Mouse (Mus musculus): ENCODE data around the gene BC053393. TPM values are rescaled to one million over a fixed set of nuclear protein-coding genes. Genes with fewer than 3 reads are reported as not detected.

The BC053393 gene
- total RNA-seq, 1 experiment, result not detected

DNA sequence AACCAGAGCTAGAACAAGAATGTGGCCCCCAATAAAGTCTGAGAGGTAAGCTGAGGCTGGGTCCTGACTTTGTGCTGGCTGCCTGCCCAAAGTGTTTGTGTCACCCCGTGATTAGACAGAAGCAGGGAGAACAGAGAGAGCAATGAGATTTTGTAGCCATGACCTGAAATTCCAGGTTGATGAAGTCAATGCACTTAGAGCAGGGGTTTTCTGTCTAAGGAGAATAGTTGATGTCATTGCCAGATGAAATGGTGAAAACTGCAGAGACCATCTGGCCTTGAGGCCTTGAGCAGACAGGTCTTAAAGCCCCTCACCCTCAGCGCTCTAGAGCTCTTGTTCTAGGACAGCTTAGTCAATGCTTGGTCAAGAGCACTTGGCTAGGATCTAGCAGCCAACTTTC lies 21.1 kb downstream of the BC053393 start:
- DNase-seq (ENCODE audit: low read depth, low spot score), result no peak
- Histone ChIP-seq H3K36me3 (ENCODE audit: control insufficient read depth, insufficient read depth, low read length, poor library complexity, severe bottlenecking) (no peaks in the 10 kb centered on the region), H3K4me3 (ENCODE audit: insufficient read depth in 1 of 2, low read depth in 1 of 2, low read length in 2 of 2, poor library complexity in 1 of 2, severe bottlenecking in 1 of 2) (no peak overlapping the region), H3K4me1 (ENCODE audit: control insufficient read depth in 2 of 2, insufficient read depth in 2 of 2, low read length in 2 of 2, poor library complexity in 1 of 2) (no peaks in the 10 kb centered on the region), H3K9me3 (ENCODE audit: control insufficient read depth, insufficient read depth, low read depth, low read length) (no peaks in the 10 kb centered on the region), H3K27ac (ENCODE audit: insufficient read depth, low read depth, low read length, poor library complexity, severe bottlenecking) (no peak overlapping the region), H3K9ac (ENCODE audit: insufficient read depth, low read depth, low read length, poor library complexity, severe bottlenecking) (no peak overlapping the region)
- in situ Hi-C loops (cut with MboI; ENCODE audit: low sequenced_read_pairs in 2 of 2, unreplicated experiment in 2 of 2), result no loop called here
- no peak for TF ChIP-seq ZC3H11A (IDR thresholded peaks at IDR 0.05; ENCODE audit: borderline replicate concordance, low read depth, low read length)
- no peak for TF ChIP-seq MAFK (IDR thresholded peaks at IDR 0.05; ENCODE audit: insufficient read depth, low read depth, low read length)
- no peak for TF ChIP-seq CHD2 (IDR thresholded peaks at IDR 0.05; ENCODE audit: low read depth, low read length)
- no peak for TF ChIP-seq HCFC1 (IDR thresholded peaks at IDR 0.05; ENCODE audit: borderline replicate concordance, insufficient read depth, low read length)
- TF ChIP-seq ZNF384 (IDR thresholded peaks at IDR 0.05; ENCODE audit: low read depth, low read length), result no peak

DNA sequence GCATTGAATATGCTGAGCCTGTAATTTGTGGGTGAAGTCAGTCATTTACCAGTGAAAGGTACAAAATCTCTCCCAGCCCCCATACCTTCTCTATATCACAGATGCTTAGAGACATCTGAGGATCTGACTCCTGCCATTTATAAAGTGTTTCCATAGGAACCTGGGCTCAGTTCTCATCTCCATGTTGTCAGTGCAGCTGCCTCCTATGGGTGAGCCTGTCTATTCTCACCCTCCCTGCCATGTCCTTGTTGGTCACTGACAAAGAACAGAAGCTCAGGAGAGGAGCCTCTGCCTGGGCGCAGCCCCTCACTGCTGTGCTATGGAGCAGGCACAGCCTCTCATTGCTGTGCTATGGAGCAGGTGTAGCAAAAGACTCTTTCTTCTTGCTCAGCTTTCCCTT lies 48.6 kb downstream of the BC053393 start:
- Histone ChIP-seq H3K27ac (ENCODE audit: insufficient read depth, low read depth, low read length, poor library complexity, severe bottlenecking) (no peak overlapping the region), H3K36me3 (ENCODE audit: control insufficient read depth, insufficient read depth, low read length, poor library complexity, severe bottlenecking) (no peaks in the 10 kb centered on the region), H3K9me3 (ENCODE audit: control insufficient read depth, insufficient read depth, low read depth, low read length) (no peaks in the 10 kb centered on the region), H3K4me1 (ENCODE audit: control insufficient read depth in 2 of 2, insufficient read depth in 2 of 2, low read length in 2 of 2, poor library complexity in 1 of 2) (no peaks in the 10 kb centered on the region), H3K9ac (ENCODE audit: insufficient read depth, low read depth, low read length, poor library complexity, severe bottlenecking) (no peak overlapping the region), H3K4me3 (ENCODE audit: insufficient read depth in 1 of 2, low read depth in 1 of 2, low read length in 2 of 2, poor library complexity in 1 of 2, severe bottlenecking in 1 of 2) (no peak overlapping the region)
- DNase-seq (ENCODE audit: low read depth, low spot score), result no peak
- no peak for TF ChIP-seq MAFK (IDR thresholded peaks at IDR 0.05; ENCODE audit: insufficient read depth, low read depth, low read length)
- no peak for TF ChIP-seq ZNF384 (IDR thresholded peaks at IDR 0.05; ENCODE audit: low read depth, low read length)
- no peak for TF ChIP-seq CHD2 (IDR thresholded peaks at IDR 0.05; ENCODE audit: low read depth, low read length)
- TF ChIP-seq HCFC1 (IDR thresholded peaks at IDR 0.05; ENCODE audit: borderline replicate concordance, insufficient read depth, low read length), result no peak
- in situ Hi-C loops (cut with MboI; ENCODE audit: low sequenced_read_pairs in 2 of 2, unreplicated experiment in 2 of 2), result no loop called here

GRCm38 (mm10) chr11:46620414-46621168 lies 49.3 kb downstream of the BC053393 start:
- Histone ChIP-seq H3K27ac (ENCODE audit: insufficient read depth, low read depth, low read length, poor library complexity, severe bottlenecking) (no peak overlapping the region), H3K9ac (ENCODE audit: insufficient read depth, low read depth, low read length, poor library complexity, severe bottlenecking) (no peak overlapping the region), H3K4me3 (ENCODE audit: insufficient read depth in 1 of 2, low read depth in 1 of 2, low read length in 2 of 2, poor library complexity in 1 of 2, severe bottlenecking in 1 of 2) (no peak overlapping the region), H3K9me3 (ENCODE audit: control insufficient read depth, insufficient read depth, low read depth, low read length) (no peaks in the 10 kb centered on the region), H3K36me3 (ENCODE audit: control insufficient read depth, insufficient read depth, low read length, poor library complexity, severe bottlenecking) (no peaks in the 10 kb centered on the region), H3K4me1 (ENCODE audit: control insufficient read depth in 2 of 2, insufficient read depth in 2 of 2, low read length in 2 of 2, poor library complexity in 1 of 2) (no peaks in the 10 kb centered on the region)
- in situ Hi-C loops (cut with MboI; ENCODE audit: low sequenced_read_pairs in 2 of 2, unreplicated experiment in 2 of 2), result no loop called here
- no peak for TF ChIP-seq MAFK (IDR thresholded peaks at IDR 0.05; ENCODE audit: insufficient read depth, low read depth, low read length)
- TF ChIP-seq ZNF384 (IDR thresholded peaks at IDR 0.05; ENCODE audit: low read depth, low read length), result no peak
- no peak for TF ChIP-seq ZC3H11A (IDR thresholded peaks at IDR 0.05; ENCODE audit: borderline replicate concordance, low read depth, low read length)
- TF ChIP-seq HCFC1 (IDR thresholded peaks at IDR 0.05; ENCODE audit: borderline replicate concordance, insufficient read depth, low read length), result no peak
- no peak for TF ChIP-seq CHD2 (IDR thresholded peaks at IDR 0.05; ENCODE audit: low read depth, low read length)
- no peak for DNase-seq (ENCODE audit: low read depth, low spot score)

- H3K4me3 ChIP-seq (ENCODE audit: insufficient read depth in 1 of 2, low read depth in 1 of 2, low read length in 2 of 2, poor library complexity in 1 of 2, severe bottlenecking in 1 of 2), result no peak within 1 kb of the TSS
- no peaks in the 10 kb centered on the region for H3K36me3 ChIP-seq (ENCODE audit: control insufficient read depth, insufficient read depth, low read length, poor library complexity, severe bottlenecking)
- no peak within 1 kb of the TSS for H3K27ac ChIP-seq (ENCODE audit: insufficient read depth, low read depth, low read length, poor library complexity, severe bottlenecking)
- H3K9me3 ChIP-seq (ENCODE audit: control insufficient read depth, insufficient read depth, low read depth, low read length), result no peaks in the 10 kb centered on the region
- H3K9ac ChIP-seq (ENCODE audit: insufficient read depth, low read depth, low read length, poor library complexity, severe bottlenecking), result no peak within 1 kb of the TSS
- H3K4me1 ChIP-seq (ENCODE audit: control insufficient read depth in 2 of 2, insufficient read depth in 2 of 2, low read length in 2 of 2, poor library complexity in 1 of 2), result no peaks in the 10 kb centered on the region
- in situ Hi-C loops (cut with MboI; ENCODE audit: low sequenced_read_pairs in 2 of 2, unreplicated experiment in 2 of 2), result no loop called here
- TF ChIP-seq HCFC1 (IDR thresholded peaks at IDR 0.05; ENCODE audit: borderline replicate concordance, insufficient read depth, low read length) (no peak), ZNF384 (IDR thresholded peaks at IDR 0.05; ENCODE audit: low read depth, low read length) (no peak), CHD2 (IDR thresholded peaks at IDR 0.05; ENCODE audit: low read depth, low read length) (no peak), MAFK (IDR thresholded peaks at IDR 0.05; ENCODE audit: insufficient read depth, low read depth, low read length) (no peak), ZC3H11A (IDR thresholded peaks at IDR 0.05; ENCODE audit: borderline replicate concordance, low read depth, low read length) (no peak)
- no peak for DNase-seq (ENCODE audit: low read depth, low spot score)
These were observed 58.0 kb downstream of the BC053393 start, which contains the start of gene Dppa1 for GRCm38 (mm10) chr11:46629211-46629795. Gene Dppa1 (minus strand): TSS chr11:46629261.

Data from ES-E14 (cell line).